Mouse (Mus musculus): Measurements from ENCODE around the gene Bnip3.

Bnip3 gene

GRCm38 (mm10) chr7:138845544-138846391 is 63.6 kb downstream of the Bnip3 start, which contains the start of the genes Ppp2r2d and Mapk1ip1:
Ppp2r2d (plus strand) TSS chr7:138846079.
Mapk1ip1 (minus strand) TSS chr7:138846273.
- H3K27me3 ChIP-seq (ENCODE audit: insufficient read depth, low read length), result no peaks in the 10 kb centered on the region
- no peaks in the 10 kb centered on the region for H3K9me3 ChIP-seq (ENCODE audit: low read length)
- peak within 1 kb of the TSS; percentile 98 for H3K4me3 ChIP-seq (replicated peaks; ENCODE audit: low read length)
- peaks cover 69% of the 10 kb centered on the region for H3K4me1 ChIP-seq (replicated peaks; ENCODE audit: low read depth, low read length)
- TF ChIP-seq CTCF (conservative IDR thresholded peaks at IDR 0.05; ENCODE audit: low read length) (peak; percentile 90), NANOG (IDR thresholded peaks at IDR 0.05; ENCODE audit: borderline replicate concordance, low read length) (no peak), POU5F1 (IDR thresholded peaks at IDR 0.05; ENCODE audit: borderline replicate concordance, low read length) (no peak)
- peaks cover 71% of the 10 kb centered on the region for H3K36me3 ChIP-seq (ENCODE audit: insufficient read depth, low read length)

- H3K4me3 ChIP-seq (replicated peaks; ENCODE audit: low read length), result peak overlapping the region; percentile 98
- H3K27me3 ChIP-seq (ENCODE audit: insufficient read depth, low read length), result no peaks in the 10 kb centered on the region
- H3K9me3 ChIP-seq (ENCODE audit: low read length), result no peaks in the 10 kb centered on the region
- H3K4me1 ChIP-seq (replicated peaks; ENCODE audit: low read depth, low read length), result peaks cover 69% of the 10 kb centered on the region
- H3K36me3 ChIP-seq (ENCODE audit: insufficient read depth, low read length), result peaks cover 71% of the 10 kb centered on the region
- TF ChIP-seq CTCF (conservative IDR thresholded peaks at IDR 0.05; ENCODE audit: low read length), result no peak
- no peak for TF ChIP-seq NANOG (IDR thresholded peaks at IDR 0.05; ENCODE audit: borderline replicate concordance, low read length)
- no peak for TF ChIP-seq POU5F1 (IDR thresholded peaks at IDR 0.05; ENCODE audit: borderline replicate concordance, low read length)
Measured at GRCm38 (mm10) chr7:138845111-138845510, 64.2 kb downstream of the Bnip3 start.

GRCm38 (mm10) chr7:138843421-138843820 is 65.9 kb downstream of the Bnip3 start:
- H3K4me1 ChIP-seq (replicated peaks; ENCODE audit: low read depth, low read length), result peaks cover 63% of the 10 kb centered on the region
- peaks cover 72% of the 10 kb centered on the region for H3K36me3 ChIP-seq (ENCODE audit: insufficient read depth, low read length)
- no peak overlapping the region for H3K4me3 ChIP-seq (replicated peaks; ENCODE audit: low read length)
- TF ChIP-seq POU5F1 (IDR thresholded peaks at IDR 0.05; ENCODE audit: borderline replicate concordance, low read length) (no peak), NANOG (IDR thresholded peaks at IDR 0.05; ENCODE audit: borderline replicate concordance, low read length) (no peak)
- no peaks in the 10 kb centered on the region for H3K27me3 ChIP-seq (ENCODE audit: insufficient read depth, low read length)
- no peaks in the 10 kb centered on the region for H3K9me3 ChIP-seq (ENCODE audit: low read length)

- Histone ChIP-seq H3K36me3 (ENCODE audit: insufficient read depth, low read length) (peaks cover 73% of the 10 kb centered on the region), H3K9me3 (ENCODE audit: low read length) (no peaks in the 10 kb centered on the region), H3K4me1 (replicated peaks; ENCODE audit: low read depth, low read length) (peaks cover 55% of the 10 kb centered on the region), H3K27me3 (ENCODE audit: insufficient read depth, low read length) (no peaks in the 10 kb centered on the region), H3K4me3 (replicated peaks; ENCODE audit: low read length) (no peak overlapping the region)
- TF ChIP-seq NANOG (IDR thresholded peaks at IDR 0.05; ENCODE audit: borderline replicate concordance, low read length) (no peak), POU5F1 (IDR thresholded peaks at IDR 0.05; ENCODE audit: borderline replicate concordance, low read length) (no peak), CTCF (conservative IDR thresholded peaks at IDR 0.05; ENCODE audit: low read length) (peak; percentile 18; the same call in 1 of the 2 replicates)
Measured at GRCm38 (mm10) chr7:138841436-138842151, 67.7 kb downstream of the Bnip3 start.

Data from E14TG2a.4 (cell line).